Mouse (Mus musculus): ENCODE data around the gene Aqp5. TPM values are rescaled to one million over a fixed set of nuclear protein-coding genes. Genes with fewer than 3 reads are reported as not detected.

The Aqp5 gene
- polyA plus RNA-seq, 1 experiment = 0.05 TPM

DNA sequence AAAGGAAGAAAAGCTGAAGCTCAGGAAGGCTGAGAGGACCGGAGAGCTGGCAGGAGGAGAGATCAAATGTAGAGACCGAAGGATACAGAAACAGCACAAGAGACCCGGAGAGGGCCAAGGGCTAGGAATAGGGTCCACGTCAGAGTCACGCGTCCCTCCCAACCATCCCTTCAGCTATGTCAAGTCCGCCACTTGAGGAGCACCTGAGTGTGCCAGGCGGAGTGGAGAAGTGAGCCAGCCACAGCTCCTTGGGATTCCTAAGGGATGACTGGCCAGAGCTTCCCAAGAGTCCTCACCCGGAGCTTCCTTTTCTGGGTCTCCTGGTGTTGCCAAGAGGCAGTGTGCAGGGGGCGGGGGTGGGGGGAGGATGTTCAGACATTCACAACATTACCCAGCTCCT lies 4.4 kb downstream of the Aqp5 start:
- WGBS = 73% methylated on average over 10 of the region's 10 CpGs
- no peak for DNase-seq (ENCODE audit: low read depth, low spot score)

- under 1% methylated on average over 7 of the region's 7 CpGs for WGBS
- peak; percentile 40 for DNase-seq (ENCODE audit: low read depth, low spot score)
Measured at GRCm38 (mm10) chr15:99596056-99596687, 5.6 kb downstream of the Aqp5 start.

GRCm38 (mm10) chr15:99596841-99597240 lies 6.3 kb downstream of the Aqp5 start:
- 52% methylated on average over 7 of the region's 7 CpGs for WGBS
- no peak for DNase-seq (ENCODE audit: low read depth, low spot score)

DNA sequence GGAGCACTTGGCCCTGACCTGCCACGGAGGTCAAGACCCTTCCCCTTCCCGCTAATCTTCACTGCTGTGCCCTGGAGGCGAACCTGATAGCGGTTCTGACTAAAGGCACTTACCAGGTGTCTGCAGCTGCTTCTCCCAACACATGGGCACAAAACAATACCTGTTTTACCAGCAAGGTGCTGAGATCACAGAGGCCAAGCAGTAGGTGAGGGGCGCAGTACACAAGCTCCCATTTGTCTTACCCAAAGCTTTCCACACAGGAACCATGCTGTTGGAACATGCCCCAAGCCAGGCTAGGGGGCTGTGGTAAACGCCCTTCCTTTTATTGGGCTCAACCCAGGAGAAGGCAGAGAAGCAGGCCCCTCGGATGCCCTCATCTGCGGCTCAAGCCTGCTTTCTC lies 7.0 kb downstream of the Aqp5 start:
- WGBS = 47% methylated on average over 8 of the region's 8 CpGs
- DNase-seq (ENCODE audit: low read depth, low spot score) = no peak

DNA sequence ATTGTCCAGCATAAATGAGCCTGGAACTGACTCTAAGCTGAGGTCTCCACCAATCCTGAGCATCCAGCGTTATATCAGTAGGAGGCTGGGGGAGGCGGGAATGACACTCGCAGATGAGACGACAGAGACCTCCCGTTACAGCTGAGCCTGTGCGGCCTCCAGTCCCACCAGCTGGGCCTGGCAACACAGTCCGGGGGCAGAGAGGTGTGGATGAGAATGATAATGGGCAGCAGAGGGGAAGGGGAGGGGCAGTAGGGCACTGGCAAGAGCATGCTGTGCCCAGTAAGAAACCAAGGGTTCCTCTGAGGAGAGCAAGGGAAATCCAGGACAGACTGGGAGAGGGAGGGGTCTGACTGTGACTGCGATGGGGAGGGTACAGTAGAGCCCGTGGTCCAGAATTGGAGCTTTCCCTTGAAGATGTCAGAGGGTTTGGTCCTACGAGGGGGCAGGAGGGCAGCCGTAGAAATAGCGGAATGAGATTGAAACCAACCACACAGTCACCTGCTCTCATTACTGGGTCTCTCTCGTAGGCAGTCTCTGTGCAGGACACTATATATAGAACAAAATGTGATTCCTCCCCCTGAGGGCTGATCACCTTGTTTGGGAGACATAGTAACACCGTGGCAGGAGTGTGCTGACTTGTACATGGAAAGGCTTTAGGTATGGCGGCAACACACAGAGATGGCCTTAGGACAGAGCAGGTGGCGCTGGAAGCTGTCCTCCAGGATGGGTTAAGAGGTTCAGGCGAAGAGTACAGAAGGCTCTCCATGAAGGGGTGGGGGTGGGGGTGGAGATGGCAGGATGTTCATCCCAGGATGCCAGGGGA lies 8.9 kb downstream of the Aqp5 start:
- WGBS = 68% methylated on average over 17 of the region's 17 CpGs
- DNase-seq (ENCODE audit: low read depth, low spot score) = no peak

- DNase-seq (ENCODE audit: low read depth, low spot score) = no peak
- WGBS = 72% methylated on average over 22 of the region's 22 CpGs
Measured at GRCm38 (mm10) chr15:99600986-99601822, 10.6 kb downstream of the Aqp5 start, which contains the start of gene Aqp6. Gene Aqp6, plus strand, starts transcription at chr15:99601400.

GRCm38 (mm10) chr15:99601823-99602120 lies 11.2 kb downstream of the Aqp5 start:
- no peak for DNase-seq (ENCODE audit: low read depth, low spot score)
- WGBS = 64% methylated on average over 5 of the region's 5 CpGs

- WGBS = 86% methylated on average over 17 of the region's 17 CpGs
- no peak for DNase-seq (ENCODE audit: low read depth, low spot score)
Measured at GRCm38 (mm10) chr15:99602206-99602820, 11.7 kb downstream of the Aqp5 start.

GRCm38 (mm10) chr15:99603216-99603615 lies 12.6 kb downstream of the Aqp5 start:
- no peak for DNase-seq (ENCODE audit: low read depth, low spot score)
- WGBS = 70% methylated on average over 7 of the region's 7 CpGs

GRCm38 (mm10) chr15:99605595-99605994 lies 15.0 kb downstream of the Aqp5 start:
- DNase-seq (ENCODE audit: low read depth, low spot score) = no peak
- 55% methylated on average over 3 of the region's 3 CpGs for WGBS

- DNase-seq (ENCODE audit: low read depth, low spot score) = no peak
- 23% methylated on average over 5 of the region's 5 CpGs for WGBS
Measured at GRCm38 (mm10) chr15:99606515-99606914, 15.9 kb downstream of the Aqp5 start.

DNA sequence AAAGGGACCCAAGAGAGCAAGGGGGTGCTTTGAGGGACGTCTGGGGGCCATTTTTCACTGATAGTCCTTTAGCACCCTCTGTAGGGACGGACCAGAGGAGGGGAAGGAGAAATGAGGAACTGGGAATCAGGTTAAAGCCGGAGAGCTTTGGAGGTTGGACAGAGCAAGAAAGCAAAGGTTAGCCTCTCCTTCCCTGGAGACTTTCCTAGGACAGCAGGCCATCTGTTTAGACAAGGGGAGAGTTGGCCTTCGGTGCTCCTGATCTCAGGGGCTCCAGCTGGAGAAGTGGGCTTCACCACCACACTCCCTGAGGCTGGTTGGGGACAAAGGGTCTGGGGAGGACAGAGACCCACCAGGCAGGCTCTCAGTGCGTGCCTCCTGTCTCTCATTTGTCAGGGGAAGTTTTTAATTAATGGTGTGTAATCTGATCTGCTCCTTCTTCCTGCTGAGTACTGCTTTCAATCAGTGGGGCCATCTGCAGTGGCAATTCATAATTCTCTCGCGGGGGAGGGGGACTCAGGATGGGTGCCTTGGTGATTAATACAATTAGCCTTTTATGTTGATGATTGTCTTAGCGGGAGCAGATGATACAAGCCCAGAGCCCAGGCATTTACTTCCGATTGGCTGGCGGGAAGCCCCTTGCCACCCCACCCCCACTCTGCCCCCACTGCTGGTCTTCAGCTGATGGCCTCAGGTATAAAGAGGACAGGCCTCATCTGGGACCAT lies 17.0 kb downstream of the Aqp5 start:
- DNase-seq (ENCODE audit: low read depth, low spot score) = no peak
- WGBS = 40% methylated on average over 10 of the region's 10 CpGs

- DNase-seq (ENCODE audit: low read depth, low spot score) = no peak
- WGBS = 83% methylated on average over 13 of the region's 13 CpGs
Measured at GRCm38 (mm10) chr15:99608382-99609125, 18.0 kb downstream of the Aqp5 start.

DNA sequence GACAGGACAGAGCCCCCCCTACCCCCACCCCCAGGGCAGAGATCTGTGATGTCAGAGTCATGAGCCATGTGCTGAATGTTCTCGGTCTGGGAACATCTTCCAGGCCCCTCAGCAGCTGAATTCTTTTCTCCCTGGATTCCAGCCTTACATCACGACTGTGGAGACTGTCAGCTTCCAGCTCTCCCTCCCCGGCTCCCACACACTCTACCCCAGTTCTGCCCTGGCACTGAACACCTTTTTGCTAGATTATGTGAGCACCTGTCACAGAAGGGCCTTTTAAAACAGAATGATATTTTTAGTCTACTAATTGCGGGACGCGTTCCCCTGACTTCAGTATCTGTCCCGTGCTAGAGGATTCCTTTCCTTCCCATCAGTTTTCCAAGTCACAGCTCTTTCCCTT lies 21.0 kb downstream of the Aqp5 start:
- no peak for DNase-seq (ENCODE audit: low read depth, low spot score)
- 65% methylated on average over 7 of the region's 7 CpGs for WGBS

DNA sequence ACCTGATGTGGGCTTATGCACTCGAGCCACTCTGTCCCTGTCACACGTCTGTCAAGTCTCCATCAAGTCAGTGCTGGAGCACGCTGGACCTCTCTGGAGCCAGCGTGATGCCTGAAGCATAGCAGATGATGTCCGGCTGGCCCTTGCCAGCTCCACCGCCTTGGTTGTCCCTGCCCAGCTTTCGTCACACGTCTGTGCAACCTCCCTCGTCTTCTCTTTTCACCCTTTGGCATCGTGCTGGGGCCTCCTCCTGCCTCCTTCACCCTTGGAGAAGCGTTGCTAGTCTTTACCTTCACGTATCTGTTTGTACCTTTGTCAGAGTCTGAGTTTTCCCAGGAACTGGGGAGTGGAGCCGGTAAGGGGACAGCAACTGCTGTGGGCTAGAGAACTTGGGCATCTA lies 23.7 kb downstream of the Aqp5 start:
- no peak for DNase-seq (ENCODE audit: low read depth, low spot score)
- WGBS = 72% methylated on average over 13 of the region's 13 CpGs

DNA sequence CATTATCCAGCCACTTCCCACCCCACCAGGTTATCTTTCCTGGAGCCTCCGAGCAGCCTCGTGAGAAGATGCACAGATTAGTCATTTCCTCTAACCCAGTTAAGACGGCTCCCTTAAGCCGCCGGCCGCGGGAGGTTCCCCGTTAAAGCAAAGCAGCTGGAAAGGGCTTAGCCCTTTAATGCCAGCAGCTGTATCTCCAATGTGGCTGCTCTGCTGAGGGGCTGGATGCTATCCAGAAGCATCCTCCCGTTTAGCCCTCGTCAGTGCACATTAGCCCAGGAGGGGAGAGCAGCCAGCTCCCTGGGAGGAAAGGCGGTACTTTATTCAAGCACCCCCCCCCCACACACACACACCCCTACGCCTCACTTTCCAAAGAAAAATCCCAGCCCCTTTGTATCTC lies 24.2 kb downstream of the Aqp5 start:
- DNase-seq (ENCODE audit: low read depth, low spot score) = no peak

GRCm38 (mm10) chr15:99615246-99615645 lies 24.7 kb downstream of the Aqp5 start:
- 41% methylated on average over 9 of the region's 9 CpGs for WGBS

More for the DNA sequence above, 24.2 kb downstream of the Aqp5 start:
- 12% methylated on average over 12 of the region's 12 CpGs for WGBS

DNA sequence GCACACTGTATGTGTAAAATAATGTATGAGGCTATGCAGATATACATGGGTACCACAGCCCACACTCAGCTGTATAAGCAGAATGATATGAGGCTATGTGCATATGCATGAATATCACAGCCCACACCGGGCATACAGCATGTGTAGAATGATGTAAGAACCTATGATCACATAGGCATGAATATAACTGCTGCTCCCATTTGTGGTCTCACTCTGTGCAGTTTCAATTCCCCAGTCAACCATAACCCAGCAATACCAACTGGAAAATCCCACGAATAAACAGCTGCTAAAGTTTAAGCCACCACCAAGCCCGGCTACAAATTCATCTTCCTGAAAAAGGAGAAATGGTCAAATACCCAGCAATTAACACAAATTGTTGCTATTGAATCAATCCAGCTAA lies 28.0 kb downstream of the Aqp5 start:
- no peak for DNase-seq (ENCODE audit: low read depth, low spot score)
- 84% methylated on average over 3 of the region's 3 CpGs for WGBS

More at GRCm38 (mm10) chr15:99615246-99615645, 24.7 kb downstream of the Aqp5 start:
- DNase-seq (ENCODE audit: low read depth, low spot score) = no peak

DNA sequence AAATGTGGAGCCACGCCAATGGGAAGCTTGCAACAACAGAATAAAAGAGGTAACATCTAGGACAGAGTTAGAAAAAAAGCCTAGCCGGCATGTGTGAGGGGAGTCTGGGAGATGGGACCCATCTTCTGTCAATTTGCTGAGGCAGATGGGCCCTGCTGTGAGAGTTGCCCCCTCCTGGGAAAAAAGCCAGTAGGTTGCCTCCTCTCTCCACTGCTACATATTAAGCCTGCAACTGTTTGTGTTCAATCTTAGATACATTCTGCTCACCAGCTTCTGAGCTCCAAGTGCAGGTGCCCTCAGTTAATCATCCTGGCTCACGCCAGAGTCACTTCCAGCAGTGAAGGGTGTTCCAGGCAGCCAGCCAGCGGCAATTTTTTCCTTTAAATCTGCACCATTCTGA lies 29.2 kb downstream of the Aqp5 start:
- WGBS = 87% methylated on average over 4 of the region's 4 CpGs
- DNase-seq (ENCODE audit: low read depth, low spot score) = no peak

Measured in large intestine, adult 2 months (tissue).